Mouse (Mus musculus) Patski (cell line): Measurements from ENCODE around the gene Stra6l. TPM values are rescaled to one million over a fixed set of nuclear protein-coding genes. Genes with fewer than 3 reads are reported as not detected.

Experiments used
- ATAC-seq: fragments of 100-300 bp; one replicate; pipeline ENCODE4 v1.8.0; 2021
- CTCF ChIA-PET: fragments of 350-600 bp; sonication (Branson Sonifier 250); formaldehyde crosslinking; loops from one replicate; lab custom pipeline; 2022; ENCODE audit warnings: inconsistent platforms; lab: Charles Lee
- POLR2A ChIA-PET: fragments of 350-600 bp; sonication (Branson Sonifier 250); formaldehyde crosslinking; loops from one replicate; lab custom pipeline; 2022; ENCODE audit warnings: antibody characterized with exemption, inconsistent platforms; lab: Charles Lee
- DNase-seq: peaks from one replicate; pipeline ENCODE4 v3.0.0-alpha.2; 2011; ENCODE audit warnings: low read depth, low spot score
- H3K27me3 ChIP-seq: fragments of 371-371 bp; one replicate; pipeline ENCODE4 v1.5.1; 2021
- CTCF ChIP-seq: fragments of 100-300 bp; IDR thresholded peaks from one replicate; pipeline ENCODE4 v1.5.1; 2021
- in situ Hi-C: fragments of 300-500 bp; cut with MboI; formaldehyde crosslinking; loops from 3 replicates; pipeline ENCODE4 v1.11.1; 2018; ENCODE audit warnings: low pct_unique_long_range_greater_than_20kb, mixed read lengths
- polyA plus RNA-seq: library from polyadenylated mRNA; unstranded; gene quantifications from one replicate; pipeline ENCODE4 v1.2.3, GENCODE M21; 2021

Gene Stra6l
- polyA plus RNA-seq, 1 experiment from 2014 or later: 0.47 TPM

GRCm38 (mm10) chr4:45921663-45922435 is 73.4 kb downstream of the Stra6l start:
- H3K27me3 ChIP-seq: peaks cover 9% of the 10 kb centered on the region
- in situ Hi-C loops: no loop called here
- ATAC-seq (no peak), DNase-seq (no peak)
- ChIA-PET CTCF (no interaction called here), POLR2A (no interaction called here)
- no peak for TF ChIP-seq CTCF

DNA sequence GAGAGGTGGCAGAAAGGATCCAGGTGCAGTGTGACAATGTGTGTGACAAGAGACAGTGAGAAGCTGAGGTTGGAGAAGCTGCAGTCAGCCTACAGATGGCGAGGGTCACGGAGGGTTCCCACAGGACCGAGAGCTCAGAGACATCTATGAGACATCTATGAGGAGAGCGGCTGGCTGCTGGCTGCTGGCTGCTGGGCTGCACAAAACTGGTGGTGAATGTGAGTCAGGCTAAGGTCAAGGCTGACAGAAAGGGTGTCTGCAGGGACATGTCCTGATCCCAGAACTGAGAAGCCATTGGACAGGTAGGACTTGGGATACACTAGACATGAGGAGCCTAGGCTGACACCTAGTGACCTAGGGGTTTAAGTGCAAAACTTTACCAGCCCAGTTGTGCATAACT is 75.5 kb downstream of the Stra6l start:
- DNase-seq (no peak), ATAC-seq (no peak)
- peaks cover 2% of the 10 kb centered on the region for H3K27me3 ChIP-seq
- in situ Hi-C loops: no loop called here
- ChIA-PET POLR2A (no interaction called here), CTCF (no interaction called here)
- TF ChIP-seq CTCF: no peak

DNA sequence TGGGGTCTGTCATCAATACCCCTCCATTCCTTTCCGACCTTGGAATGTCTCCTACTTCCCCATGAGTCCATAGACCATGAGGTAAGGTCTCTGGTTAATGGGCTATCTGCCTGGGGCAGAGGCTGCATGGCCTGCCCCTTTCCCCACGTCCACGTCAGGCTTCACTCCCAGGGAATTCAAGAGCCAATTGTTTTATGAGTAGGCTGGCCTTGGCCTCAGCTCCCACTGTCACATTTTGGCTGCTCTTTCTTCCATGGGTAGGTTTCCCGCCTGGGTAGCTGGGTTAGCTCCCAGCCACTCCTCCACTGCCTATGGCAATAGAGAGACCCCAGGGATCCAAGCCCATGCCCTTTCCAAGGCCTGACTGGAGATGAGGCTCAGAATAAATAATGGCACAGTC is 80.1 kb downstream of the Stra6l start:
- POLR2A ChIA-PET: no interaction called here
- TF ChIP-seq CTCF: no peak
- no peak for ATAC-seq
- in situ Hi-C loops: no loop called here
- CTCF ChIA-PET: no interaction called here
- DNase-seq: no peak
- no peaks in the 10 kb centered on the region for H3K27me3 ChIP-seq

Other genes starting within 250 kb of the Stra6l start
- 0.08 TPM for gene Aldh1b1, start 49.6 kb upstream of the Stra6l start, polyA plus RNA-seq
- gene Igfbpl1, start 21.7 kb upstream of the Stra6l start, polyA plus RNA-seq: not detected
- gene Ccdc180, start 41.6 kb downstream of the Stra6l start, polyA plus RNA-seq: not detected
- 23.2 TPM for gene Tdrd7, start 116.7 kb downstream of the Stra6l start, polyA plus RNA-seq
- gene Tmod1, start 190.3 kb downstream of the Stra6l start, polyA plus RNA-seq: 14.7 TPM